Mouse (Mus musculus) heart, postnatal 0 days (tissue): ENCODE data around the gene Gm10643.

Experiments used
- CTCF ChIP-seq: IDR thresholded peaks from 2 replicates; pipeline ENCODE4 v1.5.1; 2016; ENCODE audit warnings: antibody characterized with exemption, control low read depth, low read depth
- EP300 ChIP-seq: IDR thresholded peaks from 2 replicates; pipeline ENCODE4 v1.6.1; 2016; ENCODE audit warnings: antibody characterized with exemption, low read depth

DNA sequence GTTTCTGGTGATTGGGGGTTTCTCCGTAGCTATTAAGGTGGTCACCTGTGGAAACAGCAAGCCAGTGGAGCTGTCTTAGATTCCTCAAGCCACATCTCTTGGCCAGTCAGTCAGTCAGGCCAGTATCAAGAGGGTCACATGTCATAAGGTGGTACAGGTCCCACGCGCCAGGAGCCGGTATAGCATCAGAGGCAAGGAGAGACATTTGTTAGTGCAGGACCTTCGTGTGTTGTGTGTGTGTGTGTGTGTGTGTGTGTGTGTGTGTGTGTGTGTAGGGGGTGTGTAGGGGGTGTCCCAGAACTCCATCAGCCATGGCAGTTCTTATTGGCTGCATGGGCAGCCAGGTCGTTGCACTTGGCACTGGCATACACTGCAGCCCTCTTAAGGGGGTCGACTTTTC is 3.0 kb upstream of the Gm10643 start:
- TF ChIP-seq CTCF (no peak), EP300 (no peak)
